Mouse (Mus musculus): ENCODE data around the gene Bax. TPM values are rescaled to one million over a fixed set of nuclear protein-coding genes. Genes with fewer than 3 reads are reported as not detected.
A peak's percentile ranks its signal among the peaks of the same experiment; 100 is the strongest.
"Not testable (repeated sequence)": the region's sequence is repeated elsewhere in the genome, so short reads cannot be mapped to it uniquely, and the experiment has no call there.

The Bax gene
- total and polyA plus RNA-seq, 2 experiments from 2014 or later: 131 to 253 TPM

DNA sequence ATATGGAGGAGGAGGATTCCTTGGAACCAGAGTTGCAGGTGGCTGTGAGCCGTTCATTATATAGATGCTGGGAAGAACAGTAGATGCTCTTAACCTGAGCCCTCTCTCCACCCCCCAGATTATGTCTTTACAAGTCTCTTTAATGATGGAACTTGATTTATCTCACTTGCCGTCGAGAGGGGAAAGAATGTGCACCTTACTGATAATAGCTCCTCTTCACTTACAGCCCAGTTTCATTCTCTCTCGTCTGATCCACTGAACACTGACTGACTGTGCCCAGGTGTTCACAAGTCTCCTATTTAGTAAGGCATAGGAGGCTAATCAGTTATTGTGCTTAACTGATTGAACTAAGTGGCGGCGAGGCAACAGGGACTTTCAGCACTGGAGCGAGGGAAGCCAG, 22.9 kb upstream of the Bax start:
- TF ChIP-seq CTCF (IDR thresholded peaks at IDR 0.05; ENCODE audit: low read depth): no peak
- DNase-seq (ENCODE audit: low spot score) (no peak), ATAC-seq (no peak)
- H3K27ac ChIP-seq: 0 out of 2 replicates have a peak overlapping the region, but pooled peaks have one; percentile 5
- no peak overlapping the region for H3K9ac ChIP-seq (replicated peaks; ENCODE audit: low read length)
- no peak overlapping the region for H3K4me2 ChIP-seq (ENCODE audit: low read depth, low read length)
- 81% methylated on average over 7 of the region's 7 CpGs for WGBS
- no peak overlapping the region for H3K4me3 ChIP-seq (ENCODE audit: low read length)
- no peaks in the 10 kb centered on the region for H3K4me1 ChIP-seq (ENCODE audit: insufficient read depth, low read length)
- peaks cover 20% of the 10 kb centered on the region for H3K36me3 ChIP-seq (ENCODE audit: insufficient read depth, low read length)
- H3K27me3 ChIP-seq (ENCODE audit: insufficient read depth, low read length): no peaks in the 10 kb centered on the region
- H3K9me3 ChIP-seq (ENCODE audit: low read length): no peaks in the 10 kb centered on the region

GRCm38 (mm10) chr7:45488293-45489204, 21.9 kb upstream of the Bax start, which contains the start of gene Dhdh:
TSS of gene Dhdh (minus strand) at chr7:45488805.
- no peaks in the 10 kb centered on the region for H3K27me3 ChIP-seq (ENCODE audit: insufficient read depth, low read length)
- H3K36me3 ChIP-seq (ENCODE audit: insufficient read depth, low read length): peaks cover 10% of the 10 kb centered on the region; the same call in 1 of the 2 replicates
- H3K4me1 ChIP-seq (ENCODE audit: insufficient read depth, low read length): no peaks in the 10 kb centered on the region
- 7% methylated on average over 38 of the region's 38 CpGs for whole genome bisulfite sequencing
- H3K4me2 ChIP-seq (ENCODE audit: low read depth, low read length): peak within 1 kb of the TSS; percentile 59
- H3K27ac ChIP-seq: peak within 1 kb of the TSS; percentile 82
- TF ChIP-seq CTCF (IDR thresholded peaks at IDR 0.05; ENCODE audit: low read depth): no peak
- peak within 1 kb of the TSS; percentile 52 for H3K9ac ChIP-seq (replicated peaks; ENCODE audit: low read length)
- DNase-seq (ENCODE audit: low spot score) (peak; percentile 62), ATAC-seq (peak; percentile 75)
- H3K4me3 ChIP-seq (ENCODE audit: low read length): peak within 1 kb of the TSS; percentile 32
- H3K9me3 ChIP-seq (ENCODE audit: low read length): no peaks in the 10 kb centered on the region

- no peak for TF ChIP-seq CTCF (IDR thresholded peaks at IDR 0.05; ENCODE audit: low read depth)
- peak overlapping the region; percentile 32 for H3K4me3 ChIP-seq (ENCODE audit: low read length)
- H3K27ac ChIP-seq: peak overlapping the region; percentile 82
These were observed 21.2 kb upstream of the Bax start for GRCm38 (mm10) chr7:45487861-45488292.

DNA sequence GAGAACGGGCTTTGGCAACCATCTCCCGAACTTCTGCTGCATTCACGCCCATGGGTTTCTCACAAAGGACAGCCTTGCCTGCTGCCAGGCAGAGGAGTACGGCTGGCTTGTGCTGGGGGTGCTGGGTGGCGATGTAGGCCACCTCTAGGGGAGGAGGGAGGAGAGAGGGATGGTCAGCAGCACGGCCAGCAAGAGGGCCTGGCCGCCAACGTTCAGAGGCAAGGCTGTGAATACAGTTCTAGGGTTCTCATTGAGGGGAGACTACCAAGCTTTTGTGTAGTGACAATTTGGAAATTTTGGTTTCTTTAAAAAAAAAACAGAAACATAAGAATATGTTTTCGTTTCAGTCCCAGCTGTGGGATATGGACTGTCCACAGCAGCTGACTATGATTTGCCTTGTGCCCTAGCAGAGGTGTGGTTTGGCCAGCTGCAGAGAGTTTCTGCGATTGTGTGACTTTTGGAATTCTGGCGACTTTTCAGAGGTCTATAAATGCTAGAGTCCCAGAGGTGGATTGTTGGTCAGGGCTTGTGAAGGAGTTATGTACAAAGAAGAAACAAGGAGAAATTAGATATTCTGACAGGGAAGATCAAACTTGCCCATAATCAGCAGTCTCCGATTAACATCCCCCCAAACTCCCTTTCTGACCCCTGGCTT, 20.2 kb upstream of the Bax start, which contains the start of gene Gm45808:
TSS of gene Gm45808 (minus strand) at position 51 of the 655 bp plus-strand sequence.
- H3K27me3 ChIP-seq (ENCODE audit: insufficient read depth, low read length): no peaks in the 10 kb centered on the region
- DNase-seq (ENCODE audit: low spot score) (no peak), ATAC-seq (no peak)
- H3K4me3 ChIP-seq (ENCODE audit: low read length): no peak within 1 kb of the TSS
- TF ChIP-seq CTCF (IDR thresholded peaks at IDR 0.05; ENCODE audit: low read depth): no peak
- no peak within 1 kb of the TSS for H3K27ac ChIP-seq
- no peaks in the 10 kb centered on the region for H3K4me1 ChIP-seq (ENCODE audit: insufficient read depth, low read length)
- no peak within 1 kb of the TSS for H3K9ac ChIP-seq (replicated peaks; ENCODE audit: low read length)
- H3K4me2 ChIP-seq (ENCODE audit: low read depth, low read length): no peak within 1 kb of the TSS; the same call in 1 of the 2 replicates
- no peaks in the 10 kb centered on the region for H3K9me3 ChIP-seq (ENCODE audit: low read length)
- H3K36me3 ChIP-seq (ENCODE audit: insufficient read depth, low read length): no peaks in the 10 kb centered on the region
- WGBS: 81% methylated on average over 12 of the region's 12 CpGs

More at GRCm38 (mm10) chr7:45487861-45488292, 21.2 kb upstream of the Bax start:
- Histone ChIP-seq H3K36me3 (ENCODE audit: insufficient read depth, low read length) (peaks cover 3% of the 10 kb centered on the region; the same call in 1 of the 2 replicates), H3K9ac (replicated peaks; ENCODE audit: low read length) (peak overlapping the region; percentile 52), H3K4me2 (ENCODE audit: low read depth, low read length) (peak overlapping the region; percentile 59), H3K4me1 (ENCODE audit: insufficient read depth, low read length) (no peaks in the 10 kb centered on the region), H3K9me3 (ENCODE audit: low read length) (no peaks in the 10 kb centered on the region), H3K27me3 (ENCODE audit: insufficient read depth, low read length) (no peaks in the 10 kb centered on the region)
- 21% methylated on average over 11 of the region's 11 CpGs for WGBS
- DNase-seq (ENCODE audit: low spot score) (peak; percentile 54), ATAC-seq (peak; percentile 71)

- no peak for TF ChIP-seq CTCF (IDR thresholded peaks at IDR 0.05; ENCODE audit: low read depth)
- no peak overlapping the region for H3K4me2 ChIP-seq (ENCODE audit: low read depth, low read length)
- H3K4me1 ChIP-seq (ENCODE audit: insufficient read depth, low read length): no peaks in the 10 kb centered on the region
- no peak overlapping the region for H3K27ac ChIP-seq
- ATAC-seq (no peak), DNase-seq (ENCODE audit: low spot score) (no peak)
- no peak overlapping the region for H3K9ac ChIP-seq (replicated peaks; ENCODE audit: low read length)
- H3K9me3 ChIP-seq (ENCODE audit: low read length): no peaks in the 10 kb centered on the region
- no peak overlapping the region for H3K4me3 ChIP-seq (ENCODE audit: low read length)
- WGBS: 89% methylated on average over 7 of the region's 7 CpGs
- no peaks in the 10 kb centered on the region for H3K27me3 ChIP-seq (ENCODE audit: insufficient read depth, low read length)
- no peaks in the 10 kb centered on the region for H3K36me3 ChIP-seq (ENCODE audit: insufficient read depth, low read length)
These were observed 19.5 kb upstream of the Bax start for GRCm38 (mm10) chr7:45486158-45486557.

GRCm38 (mm10) chr7:45484985-45485384, 18.3 kb upstream of the Bax start:
- H3K4me3 ChIP-seq (ENCODE audit: low read length); H3K9me3 ChIP-seq (ENCODE audit: low read length); H3K4me1 ChIP-seq (ENCODE audit: insufficient read depth, low read length); DNase-seq (ENCODE audit: low spot score); H3K27ac ChIP-seq; H3K36me3 ChIP-seq (ENCODE audit: insufficient read depth, low read length); H3K9ac ChIP-seq (replicated peaks; ENCODE audit: low read length); H3K4me2 ChIP-seq (ENCODE audit: low read depth, low read length); H3K27me3 ChIP-seq (ENCODE audit: insufficient read depth, low read length); ATAC-seq: not testable (repeated sequence)
- 92% methylated on average over 5 of the region's 5 CpGs for WGBS
